Mouse (Mus musculus) ovary, postnatal 10 days (tissue): ENCODE measurements at regions not wholly inside any gene's neighbourhood (a gene's known extent, or its start where the extent isn't known, plus 50 kb on each side); places are given as distances from the start of the nearest gene placed in this dataset.

ENCODE experiments used
- DNase-seq: peaks from one replicate; pipeline ENCODE4 v3.0.0; 2022; ENCODE audit warnings: low spot score

- DNase-seq, result no peak
Measured at GRCm38 (mm10) chr1:81747025-81747424, 485.9 kb upstream of the Gm9747 start.

- no peak for DNase-seq
Measured at GRCm38 (mm10) chr1:81754067-81754466, 478.8 kb upstream of the Gm9747 start.

- DNase-seq, result no peak
Measured at GRCm38 (mm10) chr1:81755281-81755680, 477.6 kb upstream of the Gm9747 start.

GRCm38 (mm10) chr1:81755694-81756093 lies 477.2 kb upstream of the Gm9747 start:
- no peak for DNase-seq

GRCm38 (mm10) chr1:81759919-81760318 lies 473.0 kb upstream of the Gm9747 start:
- DNase-seq, result no peak

- DNase-seq, result no peak
Measured at GRCm38 (mm10) chr1:81771704-81772103, 461.2 kb upstream of the Gm9747 start.

- DNase-seq, result no peak
Measured at GRCm38 (mm10) chr1:81780583-81780982, 452.3 kb upstream of the Gm9747 start.

GRCm38 (mm10) chr1:81784305-81784704 lies 448.6 kb upstream of the Gm9747 start:
- no peak for DNase-seq

GRCm38 (mm10) chr1:81794771-81795170 lies 438.1 kb upstream of the Gm9747 start:
- no peak for DNase-seq

GRCm38 (mm10) chr1:81795399-81795798 lies 437.5 kb upstream of the Gm9747 start:
- no peak for DNase-seq

GRCm38 (mm10) chr1:81811591-81811990 lies 421.3 kb upstream of the Gm9747 start:
- no peak for DNase-seq

GRCm38 (mm10) chr1:81818884-81819283 lies 414.0 kb upstream of the Gm9747 start:
- DNase-seq, result no peak

- DNase-seq, result no peak
Measured at GRCm38 (mm10) chr1:81841966-81842365, 390.9 kb upstream of the Gm9747 start.

- no peak for DNase-seq
Measured at GRCm38 (mm10) chr1:81850462-81851144, 382.3 kb upstream of the Gm9747 start.

GRCm38 (mm10) chr1:81859464-81859863 lies 373.4 kb upstream of the Gm9747 start:
- DNase-seq, result no peak

- no peak for DNase-seq
Measured at GRCm38 (mm10) chr1:81864571-81864970, 368.3 kb upstream of the Gm9747 start.

- no peak for DNase-seq
Measured at GRCm38 (mm10) chr1:81886940-81887531, 345.9 kb upstream of the Gm9747 start.

- no peak for DNase-seq
Measured at GRCm38 (mm10) chr1:81897241-81897640, 335.7 kb upstream of the Gm9747 start.

- no peak for DNase-seq
Measured at GRCm38 (mm10) chr1:81900843-81901242, 332.1 kb upstream of the Gm9747 start.

GRCm38 (mm10) chr1:81904056-81904455 lies 328.9 kb upstream of the Gm9747 start:
- no peak for DNase-seq

GRCm38 (mm10) chr1:81912607-81913006 lies 320.3 kb upstream of the Gm9747 start:
- DNase-seq, result no peak

GRCm38 (mm10) chr1:81913561-81913964 lies 319.3 kb upstream of the Gm9747 start:
- DNase-seq, result no peak

- DNase-seq, result no peak
Measured at GRCm38 (mm10) chr1:81916840-81917239, 316.1 kb upstream of the Gm9747 start.

GRCm38 (mm10) chr1:81927721-81928120 lies 305.2 kb upstream of the Gm9747 start:
- no peak for DNase-seq
